Mouse (Mus musculus): ENCODE data around the gene Trim58. TPM values are rescaled to one million over a fixed set of nuclear protein-coding genes. Genes with fewer than 3 reads are reported as not detected.

Trim58 gene
- polyA plus RNA-seq, 1 experiment: 5.7 TPM

DNA sequence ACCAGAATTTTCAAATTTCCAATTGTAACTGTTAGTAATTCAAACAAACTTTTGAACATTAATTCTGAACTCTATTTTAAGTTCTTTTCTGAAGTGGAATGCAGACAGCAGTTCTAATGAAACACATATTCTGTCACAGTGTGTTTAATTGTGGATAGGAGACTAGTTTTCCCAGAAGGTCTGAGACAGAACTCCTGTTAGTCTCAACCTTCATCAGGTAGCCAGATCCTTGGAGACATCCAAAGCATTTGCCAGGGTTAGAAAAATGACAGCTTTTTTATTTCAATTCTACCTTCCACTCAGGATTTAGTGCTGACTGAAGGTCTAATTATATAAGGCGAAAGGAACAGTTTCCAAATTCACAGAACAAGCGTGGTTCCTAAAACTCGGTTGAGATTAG lies 58.6 kb downstream of the Trim58 start, which contains the start of gene Olfr319:
TSS of gene Olfr319 (plus strand) at position 301 of the 400 bp plus-strand sequence.
- Histone ChIP-seq H3K4me3 (replicated peaks) (no peak within 1 kb of the TSS), H3K36me3 (ENCODE audit: control insufficient read depth) (no peaks in the 10 kb centered on the region), H3K9me3 (ENCODE audit: control insufficient read depth, low read length) (peaks cover 9% of the 10 kb centered on the region), H3K27me3 (ENCODE audit: control insufficient read depth) (no peaks in the 10 kb centered on the region), H3K4me1 (ENCODE audit: control insufficient read depth) (no peaks in the 10 kb centered on the region)
- no peak for TF ChIP-seq GATA1 (IDR thresholded peaks at IDR 0.05; ENCODE audit: low read length)
- TF ChIP-seq TAL1 (IDR thresholded peaks at IDR 0.05; ENCODE audit: low read length): no peak

Other genes starting within 250 kb of the Trim58 start
- not detected in 2 replicates for gene 1810065E05Rik, start 219.4 kb upstream of the Trim58 start, polyA plus RNA-seq (2012)
- gene Gm12253, start 207.9 kb upstream of the Trim58 start, polyA plus RNA-seq (2012): not detected in 2 replicates
- not detected in 2 replicates for gene Lypd9, start 187.5 kb upstream of the Trim58 start, polyA plus RNA-seq (2012)
- gene Olfr30, start 178.2 kb upstream of the Trim58 start, polyA plus RNA-seq (2012): not detected in 2 replicates
- gene Olfr332, start 147.9 kb upstream of the Trim58 start, polyA plus RNA-seq (2012): not detected in 2 replicates
- gene Olfr331, start 137.9 kb upstream of the Trim58 start, polyA plus RNA-seq (2012): not detected in 2 replicates
- gene Olfr330, start 105.6 kb upstream of the Trim58 start, polyA plus RNA-seq (2012): not detected in 2 replicates
- not detected in 2 replicates for gene Olfr329-ps, start 94.0 kb upstream of the Trim58 start, polyA plus RNA-seq (2012)
- gene Olfr328, start 84.8 kb upstream of the Trim58 start, polyA plus RNA-seq (2012): not detected in 2 replicates
- gene Olfr224, start 69.9 kb upstream of the Trim58 start, polyA plus RNA-seq (2012): 0.02 TPM in 1 of 2 replicates, not detected in the other
- not detected in 2 replicates for gene Olfr325, start 62.7 kb upstream of the Trim58 start, polyA plus RNA-seq (2012)
- not detected in 2 replicates for gene Olfr324, start 45.4 kb upstream of the Trim58 start, polyA plus RNA-seq (2012)
- not detected in 2 replicates for gene 2210407C18Rik, start 24.4 kb upstream of the Trim58 start, polyA plus RNA-seq (2012)
- 0.02 TPM in 1 of 2 replicates, not detected in the other for gene Olfr323, start 10.0 kb upstream of the Trim58 start, polyA plus RNA-seq (2012)
- 0.04 and 0.05 TPM in 2 replicates for gene Olfr322, start 18.3 kb downstream of the Trim58 start, polyA plus RNA-seq (2012)
- gene Olfr320, start 40.6 kb downstream of the Trim58 start, polyA plus RNA-seq (2012): not detected in 2 replicates
- gene Olfr319, start 58.7 kb downstream of the Trim58 start, polyA plus RNA-seq (2012): not detected in 2 replicates
- gene Olfr318, start 83.5 kb downstream of the Trim58 start, polyA plus RNA-seq (2012): not detected in 2 replicates
- gene Olfr317, start 98.7 kb downstream of the Trim58 start, polyA plus RNA-seq (2012): not detected in 2 replicates
- gene Olfr316, start 112.3 kb downstream of the Trim58 start, polyA plus RNA-seq (2012): not detected in 2 replicates
- gene Olfr315, start 132.7 kb downstream of the Trim58 start, polyA plus RNA-seq (2012): not detected in 2 replicates
- gene Olfr314, start 142.5 kb downstream of the Trim58 start, polyA plus RNA-seq (2012): not detected in 2 replicates
- not detected in 2 replicates for gene Fam183b, start 161.5 kb downstream of the Trim58 start, polyA plus RNA-seq (2012)
- gene Olfr313, start 174.5 kb downstream of the Trim58 start, polyA plus RNA-seq (2012): not detected in 2 replicates
- gene Olfr312, start 188.8 kb downstream of the Trim58 start, polyA plus RNA-seq (2012): not detected in 2 replicates
- gene Olfr311, start 198.8 kb downstream of the Trim58 start, polyA plus RNA-seq (2012): not detected in 2 replicates
- 0.01 TPM in 1 of 2 replicates, not detected in the other for gene Gm12258, start 206.7 kb downstream of the Trim58 start, polyA plus RNA-seq (2012)
- gene 2810021J22Rik, start 226.8 kb downstream of the Trim58 start, polyA plus RNA-seq (2012): 0.04 and 0.05 TPM in 2 replicates

Measured in erythroblast, embryonic 14.5 days (primary cell).